Mouse (Mus musculus) bone marrow macrophage, adult 2 months (primary cell): ENCODE data around the gene Slc25a15. TPM values are rescaled to one million over a fixed set of nuclear protein-coding genes. Genes with fewer than 3 reads are reported as not detected.

ENCODE experiments used
- H3K27ac ChIP-seq: 2 replicates; pipeline ENCODE4 v1.5.1; 2012; ENCODE audit warnings: low read depth, low read length; ENCODE audit not compliant: insufficient read depth
- H3K4me1 ChIP-seq: 2 replicates; pipeline ENCODE4 v1.6.1; 2012; ENCODE audit warnings: low read length; ENCODE audit not compliant: control insufficient read depth, insufficient read depth
- H3K4me3 ChIP-seq: 2 replicates; pipeline ENCODE4 v1.5.1; 2012; ENCODE audit warnings: mild to moderate bottlenecking, low read length, moderate library complexity; ENCODE audit not compliant: insufficient read depth
- CTCF ChIP-seq: IDR thresholded peaks from 2 replicates; pipeline ENCODE4 v1.5.1; 2012; ENCODE audit warnings: low read depth, mild to moderate bottlenecking, low read length, moderate library complexity
- POLR2A ChIP-seq: IDR thresholded peaks from 2 replicates; pipeline ENCODE4 v1.6.1; 2012; ENCODE audit warnings: mild to moderate bottlenecking, low read depth, low read length, borderline replicate concordance
- polyA plus RNA-seq: library from polyadenylated mRNA; stranded (reverse); fragments of >200 nt; gene quantifications from 2 replicates; pipeline ENCODE4 v1.2.4, GENCODE M21; 2012; ENCODE audit not compliant: missing spikeins, insufficient read depth, insufficient read length

The Slc25a15 gene
- polyA plus RNA-seq, 1 experiment = 4.5 TPM

DNA sequence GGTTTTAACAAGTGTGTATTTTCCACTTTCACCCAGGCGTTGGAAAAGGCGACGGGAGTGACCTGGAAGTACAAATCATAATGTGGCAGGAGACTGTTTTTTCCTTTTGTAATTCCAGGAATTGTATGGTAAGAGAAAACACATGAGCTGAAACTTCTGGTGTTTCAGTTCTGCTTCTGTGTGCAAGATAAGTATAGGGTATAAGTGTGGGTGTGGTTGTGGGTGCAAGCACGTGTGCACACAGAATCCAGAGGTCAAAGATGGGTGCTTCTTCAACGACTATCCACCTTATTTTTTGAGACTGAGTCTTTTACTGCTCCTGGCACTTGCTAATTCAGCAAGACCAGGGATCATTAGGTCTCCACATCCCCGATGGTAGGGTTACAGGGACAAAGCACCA lies 39.0 kb downstream of the Slc25a15 start:
- Histone ChIP-seq H3K27ac (no peak overlapping the region), H3K4me3 (no peak overlapping the region), H3K4me1 (peaks cover 2% of the 10 kb centered on the region; the same call in 1 of the 2 replicates)
- TF ChIP-seq POLR2A = no peak
- no peak for TF ChIP-seq CTCF

DNA sequence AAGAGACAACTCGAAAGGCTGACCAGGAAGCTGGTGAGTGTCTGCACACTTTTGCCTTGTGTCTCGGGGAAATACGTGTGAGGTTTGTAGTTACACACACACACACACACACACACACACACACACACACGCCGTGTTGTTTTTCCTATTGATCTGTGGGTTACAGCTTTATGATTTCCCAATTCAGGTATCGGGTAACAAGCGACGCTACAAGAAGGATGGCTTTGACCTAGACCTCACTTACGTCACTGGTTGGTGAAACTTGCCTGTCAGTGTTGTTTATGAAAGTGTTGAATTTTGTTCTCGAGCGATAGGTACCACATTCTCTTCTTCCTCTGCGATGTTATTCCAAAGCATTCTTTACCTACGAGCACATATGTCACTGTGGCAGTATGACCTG lies 63.0 kb downstream of the Slc25a15 start:
- H3K27ac ChIP-seq = no peak overlapping the region
- no peaks in the 10 kb centered on the region for H3K4me1 ChIP-seq
- TF ChIP-seq POLR2A (no peak), CTCF (no peak)
- H3K4me3 ChIP-seq = no peak overlapping the region

Other genes with a start within 250 kb of the Slc25a15 start
- 2.6 and 2.9 TPM in 2 replicates for gene Nek3, start 232.2 kb downstream of the Slc25a15 start, polyA plus RNA-seq
- gene Ckap2, start 212.8 kb downstream of the Slc25a15 start, polyA plus RNA-seq = 22.0 and 30.3 TPM in 2 replicates
- 27.4 and 34.3 TPM in 2 replicates for gene Vps36, start 205.8 kb downstream of the Slc25a15 start, polyA plus RNA-seq
- gene Thsd1, start 171.3 kb downstream of the Slc25a15 start, polyA plus RNA-seq = 2.5 and 3.3 TPM in 2 replicates
- gene Tpte, start 115.2 kb downstream of the Slc25a15 start, polyA plus RNA-seq = not detected in 2 replicates
- gene Mrps31, start 12.8 kb upstream of the Slc25a15 start, polyA plus RNA-seq = 17.2 and 21.2 TPM in 2 replicates